Mouse (Mus musculus): ENCODE measurements at regions not wholly inside any gene's neighbourhood (a gene's known extent, or its start where the extent isn't known, plus 50 kb on each side); places are given as distances from the start of the nearest gene placed in this dataset.
A peak's percentile ranks its signal among the peaks of the same experiment; 100 is the strongest.

- peaks cover 3% of the 10 kb centered on the region; the same call in 1 of the 2 replicates for H3K4me1 ChIP-seq (ENCODE audit: control insufficient read depth, insufficient read depth, low read length)
- no peak overlapping the region for H3K27ac ChIP-seq (ENCODE audit: insufficient read depth, low read depth, low read length)
- 86% methylated on average over 5 of the region's 5 CpGs for WGBS
- no peak for TF ChIP-seq CTCF (IDR thresholded peaks at IDR 0.05; ENCODE audit: insufficient read depth, low read depth, low read length)
- TF ChIP-seq POLR2A (IDR thresholded peaks at IDR 0.05; ENCODE audit: insufficient read depth, low read depth, low read length), result no peak
- H3K4me3 ChIP-seq (ENCODE audit: insufficient read depth, low read depth, low read length), result no peak overlapping the region
Observed at GRCm38 (mm10) chr14:55370384-55370783, 108.2 kb upstream of the Dhrs4 start.

GRCm38 (mm10) chr14:55372960-55373359, 105.6 kb upstream of the Dhrs4 start:
- WGBS, result 39% methylated on average over 5 of the region's 5 CpGs
- TF ChIP-seq CTCF (IDR thresholded peaks at IDR 0.05; ENCODE audit: insufficient read depth, low read depth, low read length), result no peak
- no peak for TF ChIP-seq POLR2A (IDR thresholded peaks at IDR 0.05; ENCODE audit: insufficient read depth, low read depth, low read length)
- H3K4me1 ChIP-seq (ENCODE audit: control insufficient read depth, insufficient read depth, low read length), result peaks cover 3% of the 10 kb centered on the region; the same call in 1 of the 2 replicates
- peak overlapping the region; percentile 73; the same call in 1 of the 2 replicates for H3K27ac ChIP-seq (ENCODE audit: insufficient read depth, low read depth, low read length)
- no peak overlapping the region for H3K4me3 ChIP-seq (ENCODE audit: insufficient read depth, low read depth, low read length)

GRCm38 (mm10) chr14:55386773-55387172, 91.8 kb upstream of the Dhrs4 start:
- no peak overlapping the region for H3K4me3 ChIP-seq (ENCODE audit: insufficient read depth, low read depth, low read length)
- WGBS, result 28% methylated on average over 6 of the region's 6 CpGs
- H3K27ac ChIP-seq (ENCODE audit: insufficient read depth, low read depth, low read length), result 0 out of 2 replicates have a peak overlapping the region, but pooled peaks have one; percentile 34
- peaks cover 7% of the 10 kb centered on the region; the same call in 1 of the 2 replicates for H3K4me1 ChIP-seq (ENCODE audit: control insufficient read depth, insufficient read depth, low read length)
- no peak for TF ChIP-seq POLR2A (IDR thresholded peaks at IDR 0.05; ENCODE audit: insufficient read depth, low read depth, low read length)
- TF ChIP-seq CTCF (IDR thresholded peaks at IDR 0.05; ENCODE audit: insufficient read depth, low read depth, low read length), result no peak

GRCm38 (mm10) chr14:55387378-55387777, 91.2 kb upstream of the Dhrs4 start:
- Histone ChIP-seq H3K27ac (ENCODE audit: insufficient read depth, low read depth, low read length) (no peak overlapping the region), H3K4me3 (ENCODE audit: insufficient read depth, low read depth, low read length) (no peak overlapping the region), H3K4me1 (ENCODE audit: control insufficient read depth, insufficient read depth, low read length) (peaks cover 7% of the 10 kb centered on the region; the same call in 1 of the 2 replicates)
- TF ChIP-seq POLR2A (IDR thresholded peaks at IDR 0.05; ENCODE audit: insufficient read depth, low read depth, low read length), result no peak
- TF ChIP-seq CTCF (IDR thresholded peaks at IDR 0.05; ENCODE audit: insufficient read depth, low read depth, low read length), result no peak
- 62% methylated on average over 6 of the region's 6 CpGs for WGBS

GRCm38 (mm10) chr14:55392390-55392789, 86.2 kb upstream of the Dhrs4 start:
- 84% methylated on average over 6 of the region's 6 CpGs for WGBS

GRCm38 (mm10) chr14:55406146-55406545, 72.4 kb upstream of the Dhrs4 start:
- Histone ChIP-seq H3K4me3 (ENCODE audit: insufficient read depth, low read depth, low read length) (no peak overlapping the region), H3K4me1 (ENCODE audit: control insufficient read depth, insufficient read depth, low read length) (no peaks in the 10 kb centered on the region), H3K27ac (ENCODE audit: insufficient read depth, low read depth, low read length) (no peak overlapping the region)
- WGBS, result 67% methylated on average over 2 of the region's 2 CpGs
- TF ChIP-seq POLR2A (IDR thresholded peaks at IDR 0.05; ENCODE audit: insufficient read depth, low read depth, low read length) (no peak), CTCF (IDR thresholded peaks at IDR 0.05; ENCODE audit: insufficient read depth, low read depth, low read length) (no peak)

More at GRCm38 (mm10) chr14:55392390-55392789, 86.2 kb upstream of the Dhrs4 start:
- Histone ChIP-seq H3K4me1 (ENCODE audit: control insufficient read depth, insufficient read depth, low read length) (0 out of 2 replicates have a peak, but pooled peaks cover under 1% of the 10 kb centered on the region), H3K4me3 (ENCODE audit: insufficient read depth, low read depth, low read length) (no peak overlapping the region), H3K27ac (ENCODE audit: insufficient read depth, low read depth, low read length) (no peak overlapping the region)
- TF ChIP-seq POLR2A (IDR thresholded peaks at IDR 0.05; ENCODE audit: insufficient read depth, low read depth, low read length) (no peak), CTCF (IDR thresholded peaks at IDR 0.05; ENCODE audit: insufficient read depth, low read depth, low read length) (no peak)

Data from olfactory bulb, adult 2 months (tissue).